Mouse (Mus musculus) embryonic facial prominence, embryonic 13.5 days (tissue): ENCODE measurements around the gene Zfp961. TPM values are rescaled to one million over a fixed set of nuclear protein-coding genes. Genes with fewer than 3 reads are reported as not detected.

ENCODE experiments used
- ATAC-seq: fragments of 200-750 bp; cut with Nextera tagmentation; 2 replicates; pipeline ENCODE4 v1.8.0; 2017; ENCODE audit warnings: low read depth; ENCODE audit not compliant: insufficient number of reproducible peaks, insufficient read depth, low FRiP score, low TSS enrichment
- H3K27ac ChIP-seq: fragments of 300-500 bp; sonication (generic); 2 replicates; pipeline ENCODE4 v1.5.1; 2015; ENCODE audit warnings: moderate library complexity, mild to moderate bottlenecking, inconsistent platforms
- H3K27me3 ChIP-seq: fragments of 300-500 bp; sonication (generic); 2 replicates; pipeline ENCODE4 v1.6.1; 2015; ENCODE audit warnings: mild to moderate bottlenecking, inconsistent platforms
- H3K36me3 ChIP-seq: fragments of 300-500 bp; sonication (generic); 2 replicates; pipeline ENCODE4 v1.6.1; 2015; ENCODE audit warnings: mild to moderate bottlenecking, inconsistent platforms
- H3K4me1 ChIP-seq: fragments of 300-500 bp; sonication (generic); 2 replicates; pipeline ENCODE4 v1.6.1; 2015; ENCODE audit warnings: inconsistent platforms
- H3K4me2 ChIP-seq: fragments of 300-500 bp; sonication (generic); 2 replicates; pipeline ENCODE4 v1.6.1; 2015; ENCODE audit warnings: moderate library complexity, mild to moderate bottlenecking, inconsistent platforms
- H3K4me3 ChIP-seq: fragments of 300-500 bp; sonication (generic); 2 replicates; pipeline ENCODE4 v1.5.1; 2015; ENCODE audit warnings: mild to moderate bottlenecking, inconsistent platforms
- H3K9ac ChIP-seq: fragments of 300-500 bp; sonication (generic); 2 replicates; pipeline ENCODE4 v1.6.1; 2015; ENCODE audit warnings: mild to moderate bottlenecking, inconsistent platforms
- H3K9me3 ChIP-seq: fragments of 300-500 bp; sonication (generic); 2 replicates; pipeline ENCODE4 v1.6.1; 2016; ENCODE audit warnings: inconsistent platforms
- WGBS: fragments of 180-500 bp; shearing (Covaris S2); methylation state at CpG from one replicate; pipeline ENCODE4 v1.1.7; 2015; ENCODE audit warnings: mixed read lengths; 5-methylcytosine and 5-hydroxymethylcytosine counted together
- polyA plus RNA-seq: library from polyadenylated mRNA; unstranded; fragments of >200 nt; fragmentation: Nextera tagmentation; extraction: Ambion mirVana; gene quantifications from 2 replicates; pipeline ENCODE4 v1.2.1, GENCODE M21; 2015

Zfp961 gene
- polyA plus RNA-seq, 1 experiment from 2014 or later = 18.9 TPM

DNA sequence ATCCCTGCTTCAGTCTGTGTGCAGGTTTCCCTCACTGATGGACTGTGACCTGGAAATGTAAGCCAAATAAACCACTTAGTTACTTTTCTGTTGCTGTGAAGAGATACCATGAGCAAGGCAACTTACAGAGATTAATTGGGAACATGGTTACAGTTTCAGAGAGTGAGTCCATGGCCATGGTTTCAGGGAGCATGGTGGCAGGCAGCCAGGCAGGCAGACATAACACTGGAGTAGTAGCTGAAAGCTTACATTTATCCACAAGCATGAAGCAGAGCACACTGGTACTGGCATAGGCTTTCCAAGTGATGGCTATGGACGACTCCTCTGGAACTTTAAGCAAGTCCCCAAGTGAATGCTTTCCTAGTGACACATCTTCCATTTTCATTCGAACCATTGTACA, 14.3 kb downstream of the Zfp961 start:
- H3K27ac ChIP-seq = no peak overlapping the region
- no peak for ATAC-seq
- H3K27me3 ChIP-seq = no peaks in the 10 kb centered on the region
- H3K9me3 ChIP-seq = peaks cover 7% of the 10 kb centered on the region; the same call in 1 of the 2 replicates
- 95% methylated on average over 2 of the region's 2 CpGs for WGBS
- H3K4me3 ChIP-seq = no peak overlapping the region
- no peak overlapping the region for H3K9ac ChIP-seq
- H3K4me2 ChIP-seq = no peak overlapping the region
- H3K4me1 ChIP-seq = no peaks in the 10 kb centered on the region
- H3K36me3 ChIP-seq = peaks cover 66% of the 10 kb centered on the region

DNA sequence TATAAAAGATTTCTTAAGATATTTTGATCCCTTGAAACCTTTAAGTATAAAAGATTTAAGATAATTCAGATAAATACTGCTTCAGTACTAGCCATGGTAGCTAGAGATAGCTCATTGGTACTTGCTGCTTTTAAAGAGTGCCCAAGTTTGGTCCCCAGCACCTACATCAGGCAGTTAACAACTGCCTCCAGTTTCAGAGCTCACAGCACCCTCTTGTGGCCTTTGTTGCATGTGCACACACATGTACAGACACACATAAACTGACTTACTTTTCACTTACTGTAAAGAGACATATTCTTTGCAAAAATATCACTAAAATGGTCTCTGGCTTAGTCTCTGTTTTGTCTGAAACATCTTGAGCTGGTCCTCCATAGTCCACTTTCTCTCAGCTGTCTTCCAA, 15.6 kb downstream of the Zfp961 start:
- H3K4me3 ChIP-seq = no peak overlapping the region
- H3K9me3 ChIP-seq = peaks cover 7% of the 10 kb centered on the region; the same call in 1 of the 2 replicates
- no peak overlapping the region for H3K27ac ChIP-seq
- no peak overlapping the region for H3K4me2 ChIP-seq
- no peak overlapping the region for H3K9ac ChIP-seq
- no peaks in the 10 kb centered on the region for H3K27me3 ChIP-seq
- H3K36me3 ChIP-seq = peaks cover 70% of the 10 kb centered on the region
- no peak for ATAC-seq
- no peaks in the 10 kb centered on the region for H3K4me1 ChIP-seq

DNA sequence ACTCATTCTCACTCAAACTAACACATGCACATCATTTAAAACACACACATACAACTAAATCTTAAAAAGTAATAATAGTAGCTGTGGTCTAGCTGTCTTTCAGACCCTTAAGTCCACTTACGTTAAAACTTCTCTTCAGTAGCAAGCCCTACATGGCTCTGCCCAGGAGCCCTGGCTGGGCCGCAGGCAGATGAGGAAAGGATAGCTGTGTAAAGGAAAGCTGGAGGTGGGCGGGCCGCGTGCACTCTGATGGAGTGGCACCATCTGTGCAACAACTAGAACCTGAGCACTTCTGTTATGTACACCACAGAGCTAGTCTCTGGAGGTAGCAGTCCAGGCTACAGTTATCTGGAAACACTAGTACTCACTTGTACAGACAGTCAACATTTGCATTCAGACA, 16.4 kb downstream of the Zfp961 start:
- no peaks in the 10 kb centered on the region for H3K4me1 ChIP-seq
- H3K27me3 ChIP-seq = no peaks in the 10 kb centered on the region
- H3K36me3 ChIP-seq = peaks cover 71% of the 10 kb centered on the region
- no peak overlapping the region for H3K4me2 ChIP-seq
- no peak overlapping the region for H3K9ac ChIP-seq
- no peak overlapping the region for H3K27ac ChIP-seq
- H3K4me3 ChIP-seq = no peak overlapping the region
- ATAC-seq = no peak
- WGBS = 94% methylated on average over 5 of the region's 5 CpGs
- H3K9me3 ChIP-seq = peaks cover 7% of the 10 kb centered on the region; the same call in 1 of the 2 replicates

DNA sequence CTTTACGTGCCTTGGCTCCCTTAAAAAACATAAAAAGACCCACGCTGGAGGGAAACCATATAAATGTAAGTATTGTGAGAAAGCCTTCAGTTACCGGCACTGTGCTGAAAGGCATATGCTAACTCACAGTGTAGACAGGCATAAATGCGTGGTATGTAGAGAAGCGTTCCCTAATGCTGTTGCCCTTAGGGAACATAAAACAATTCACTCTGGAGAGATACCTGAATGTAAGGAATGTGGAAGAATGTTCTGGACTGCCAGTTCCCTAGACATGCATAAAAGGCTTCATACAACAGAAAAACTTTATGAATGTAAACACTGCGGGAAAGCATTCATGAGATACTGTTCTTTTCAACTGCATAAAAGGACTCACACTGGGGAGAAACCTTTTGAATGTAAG, 17.3 kb downstream of the Zfp961 start:
- H3K27me3 ChIP-seq = no peaks in the 10 kb centered on the region
- peaks cover 7% of the 10 kb centered on the region; the same call in 1 of the 2 replicates for H3K9me3 ChIP-seq
- no peaks in the 10 kb centered on the region for H3K4me1 ChIP-seq
- no peak overlapping the region for H3K9ac ChIP-seq
- no peak overlapping the region for H3K4me3 ChIP-seq
- no peak overlapping the region for H3K27ac ChIP-seq
- no peak overlapping the region for H3K4me2 ChIP-seq
- H3K36me3 ChIP-seq = peaks cover 71% of the 10 kb centered on the region
- no peak for ATAC-seq
- WGBS = 79% methylated on average over 6 of the region's 6 CpGs

DNA sequence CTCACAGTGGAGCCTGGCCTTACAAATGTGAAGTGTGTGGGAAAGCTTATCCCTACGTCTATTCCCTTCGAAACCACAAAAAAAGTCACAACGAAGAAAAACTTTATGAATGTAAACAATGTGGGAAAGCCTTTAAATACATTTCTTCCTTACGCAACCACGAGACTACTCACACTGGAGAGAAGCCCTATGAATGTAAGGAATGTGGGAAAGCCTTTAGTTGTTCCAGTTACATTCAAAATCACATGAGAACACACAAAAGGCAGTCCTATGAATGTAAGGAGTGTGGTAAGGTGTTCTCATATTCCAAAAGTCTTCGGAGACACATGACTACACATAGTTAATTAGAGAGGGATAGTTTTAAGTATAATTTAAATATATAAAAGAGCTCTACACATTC, 17.8 kb downstream of the Zfp961 start:
- no peaks in the 10 kb centered on the region for H3K27me3 ChIP-seq
- H3K9ac ChIP-seq = no peak overlapping the region
- H3K4me2 ChIP-seq = no peak overlapping the region
- no peak for ATAC-seq
- WGBS = 76% methylated on average over 6 of the region's 6 CpGs
- H3K27ac ChIP-seq = no peak overlapping the region
- no peaks in the 10 kb centered on the region for H3K4me1 ChIP-seq
- H3K36me3 ChIP-seq = peaks cover 71% of the 10 kb centered on the region
- peaks cover 7% of the 10 kb centered on the region; the same call in 1 of the 2 replicates for H3K9me3 ChIP-seq
- no peak overlapping the region for H3K4me3 ChIP-seq

DNA sequence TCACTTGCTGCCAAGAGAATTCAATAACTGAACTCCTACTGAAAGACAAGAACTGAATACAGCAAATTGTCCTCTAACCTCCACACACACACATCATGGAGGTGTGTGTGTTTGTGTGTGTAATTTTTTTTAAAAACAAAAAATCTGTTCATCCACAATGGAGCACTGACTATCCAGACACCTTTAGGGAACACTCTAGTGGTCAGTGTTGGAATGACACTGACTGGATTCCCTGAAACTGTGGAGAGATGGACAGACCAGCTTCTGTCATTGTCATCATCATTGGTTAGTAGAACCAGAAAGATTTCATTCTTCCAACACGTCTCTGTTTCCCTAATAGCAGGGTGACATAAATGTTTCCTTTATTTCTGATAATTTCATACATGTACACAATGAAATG, 21.1 kb downstream of the Zfp961 start:
- ATAC-seq = no peak
- WGBS = 75% methylated on average over 1 of the region's 1 CpGs
- Histone ChIP-seq H3K4me3 (no peak overlapping the region), H3K9me3 (no peaks in the 10 kb centered on the region), H3K9ac (no peak overlapping the region), H3K27ac (no peak overlapping the region), H3K27me3 (no peaks in the 10 kb centered on the region), H3K4me2 (no peak overlapping the region), H3K4me1 (no peaks in the 10 kb centered on the region), H3K36me3 (peaks cover 41% of the 10 kb centered on the region)

DNA sequence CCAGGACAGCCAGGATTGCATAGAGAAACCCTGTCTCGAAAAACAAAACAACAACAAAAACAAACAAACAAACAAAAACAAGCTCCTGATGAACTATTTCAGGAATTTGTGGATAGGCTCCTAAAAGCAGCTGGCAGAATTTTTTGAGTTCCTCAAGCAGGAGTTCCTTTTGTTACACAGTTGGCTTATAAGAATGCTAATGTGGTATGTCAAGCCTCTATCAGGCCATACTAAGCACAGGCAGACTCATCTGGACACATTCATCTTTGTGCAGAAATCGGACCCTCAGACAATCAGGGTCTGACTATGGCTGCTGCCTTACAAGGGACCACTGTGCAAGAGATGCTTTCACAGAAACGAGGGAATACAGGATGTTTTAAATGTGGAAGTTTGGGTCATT, 23.4 kb downstream of the Zfp961 start:
- H3K27me3 ChIP-seq = no peaks in the 10 kb centered on the region
- H3K4me1 ChIP-seq = no peaks in the 10 kb centered on the region
- no peak overlapping the region for H3K4me3 ChIP-seq
- H3K27ac ChIP-seq = no peak overlapping the region
- WGBS = 81% methylated on average over 3 of the region's 3 CpGs
- H3K9me3 ChIP-seq = no peaks in the 10 kb centered on the region
- H3K4me2 ChIP-seq = no peak overlapping the region
- H3K36me3 ChIP-seq = peaks cover 19% of the 10 kb centered on the region
- H3K9ac ChIP-seq = no peak overlapping the region
- no peak for ATAC-seq

DNA sequence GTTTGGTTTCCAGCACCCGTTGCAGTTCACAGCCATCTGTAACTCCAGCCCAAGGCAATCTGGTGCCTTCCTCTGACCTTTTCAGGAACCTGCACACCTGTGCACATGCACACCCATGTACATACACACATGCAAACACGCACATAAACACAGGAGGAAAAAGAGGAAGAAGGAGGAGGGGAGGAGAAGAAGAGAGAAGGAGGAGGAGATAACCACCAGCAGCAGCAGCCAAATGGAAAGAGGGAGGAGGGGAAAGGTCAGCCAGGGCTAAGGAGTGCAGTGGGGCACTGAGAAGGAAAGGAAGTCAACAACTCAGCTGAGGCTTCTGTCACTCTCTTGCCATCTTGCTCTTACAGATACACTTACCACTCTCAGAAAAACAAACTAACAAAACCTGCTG, 30.2 kb downstream of the Zfp961 start:
- no peak overlapping the region for H3K9ac ChIP-seq
- no peak for ATAC-seq
- no peaks in the 10 kb centered on the region for H3K27me3 ChIP-seq
- H3K36me3 ChIP-seq = no peaks in the 10 kb centered on the region
- WGBS = 77% methylated on average over 2 of the region's 2 CpGs
- no peak overlapping the region for H3K4me3 ChIP-seq
- no peaks in the 10 kb centered on the region for H3K4me1 ChIP-seq
- H3K9me3 ChIP-seq = no peaks in the 10 kb centered on the region
- H3K4me2 ChIP-seq = no peak overlapping the region
- H3K27ac ChIP-seq = no peak overlapping the region

DNA sequence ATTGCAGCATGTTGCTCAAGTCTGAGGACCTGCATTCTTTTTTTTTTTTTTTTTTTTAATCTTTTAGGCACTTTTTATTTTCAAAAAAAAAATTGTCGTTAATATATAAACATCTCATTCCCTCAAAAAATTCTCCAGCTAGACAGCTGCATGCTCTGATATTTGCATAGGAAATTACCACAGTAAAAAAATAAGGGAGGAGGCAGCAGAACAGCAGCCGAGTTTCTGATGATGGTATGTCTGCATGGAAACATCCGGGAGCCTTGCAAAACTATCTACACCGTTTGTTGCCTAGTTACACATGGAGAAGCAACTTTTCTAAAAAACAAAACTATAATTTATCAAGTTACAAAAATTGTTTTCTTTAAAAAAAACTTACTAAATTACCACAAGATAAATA, 30.6 kb downstream of the Zfp961 start:
- Histone ChIP-seq H3K27ac (no peak overlapping the region), H3K4me1 (no peaks in the 10 kb centered on the region), H3K36me3 (no peaks in the 10 kb centered on the region), H3K9ac (no peak overlapping the region), H3K4me3 (no peak overlapping the region), H3K9me3 (no peaks in the 10 kb centered on the region), H3K4me2 (no peak overlapping the region), H3K27me3 (no peaks in the 10 kb centered on the region)
- WGBS = 76% methylated on average over 4 of the region's 4 CpGs
- no peak for ATAC-seq

DNA sequence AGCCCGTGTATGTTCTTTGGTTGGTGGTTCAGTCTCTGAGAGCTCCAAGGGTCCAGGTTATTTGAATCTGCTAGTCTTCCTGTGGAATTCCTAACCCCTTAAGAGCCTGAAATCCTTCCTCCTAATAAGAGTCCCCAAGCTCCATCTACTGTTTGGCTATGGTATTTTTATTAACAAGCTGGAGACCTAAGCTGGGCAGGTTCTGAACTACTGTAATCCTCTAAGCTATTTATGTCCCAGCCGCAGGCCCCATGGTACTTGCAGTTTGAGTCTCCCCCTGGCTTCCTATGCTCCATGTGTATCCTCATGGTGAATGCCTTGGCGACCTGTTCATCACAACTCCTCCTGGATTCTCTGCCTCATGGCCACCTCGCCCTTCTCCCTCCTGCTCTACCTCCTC, 33.8 kb downstream of the Zfp961 start:
- Histone ChIP-seq H3K9me3 (no peaks in the 10 kb centered on the region), H3K36me3 (no peaks in the 10 kb centered on the region), H3K27ac (no peak overlapping the region), H3K9ac (no peak overlapping the region), H3K4me1 (no peaks in the 10 kb centered on the region), H3K4me3 (no peak overlapping the region), H3K4me2 (no peak overlapping the region), H3K27me3 (no peaks in the 10 kb centered on the region; the same call in 1 of the 2 replicates)
- no peak for ATAC-seq
- 61% methylated on average over 4 of the region's 4 CpGs for WGBS

DNA sequence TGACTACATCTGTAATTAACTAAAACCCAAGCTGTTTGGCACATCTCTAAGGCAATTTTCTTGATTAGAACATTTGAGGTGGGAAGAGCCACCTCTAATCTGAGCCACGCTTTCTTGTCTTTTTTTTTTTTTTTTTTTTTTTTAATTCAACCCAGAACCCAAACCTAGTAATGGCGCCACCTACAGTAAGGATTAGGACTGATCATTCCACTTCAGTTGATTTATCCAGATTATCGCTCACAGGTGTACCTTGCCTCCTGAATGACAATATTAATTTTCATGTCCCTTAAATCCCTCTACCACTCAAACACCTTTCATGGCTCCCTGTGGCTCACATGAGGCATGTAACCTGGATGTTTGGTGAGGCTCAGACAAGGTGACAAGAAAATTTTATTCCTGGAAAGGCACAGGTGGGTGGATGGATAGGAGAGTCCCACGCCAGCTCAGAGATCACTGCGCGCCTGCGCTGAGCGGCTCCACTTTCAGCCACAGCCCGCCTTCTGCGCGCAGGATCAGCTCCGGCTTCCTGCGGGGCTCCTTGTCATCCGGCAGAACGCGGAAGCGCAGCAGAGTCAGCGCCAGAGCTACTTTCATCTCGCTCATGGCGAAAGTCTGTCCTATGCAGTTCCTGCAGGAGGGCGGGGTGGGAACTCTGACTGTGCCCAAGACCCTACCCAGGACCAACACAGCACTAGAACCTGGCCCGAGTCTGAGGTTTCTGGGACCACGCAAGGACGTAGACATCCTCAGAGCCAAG, 37.5 kb downstream of the Zfp961 start:
- Histone ChIP-seq H3K27ac (no peak overlapping the region), H3K4me3 (peak overlapping the region; percentile 48), H3K9me3 (no peaks in the 10 kb centered on the region), H3K4me2 (peak overlapping the region; percentile 73), H3K27me3 (no peaks in the 10 kb centered on the region; the same call in 1 of the 2 replicates), H3K4me1 (no peaks in the 10 kb centered on the region), H3K9ac (peak overlapping the region; percentile 70), H3K36me3 (no peaks in the 10 kb centered on the region)
- peak; percentile 53; the same call in 1 of the 2 replicates for ATAC-seq
- WGBS = 12% methylated on average over 24 of the region's 24 CpGs

DNA sequence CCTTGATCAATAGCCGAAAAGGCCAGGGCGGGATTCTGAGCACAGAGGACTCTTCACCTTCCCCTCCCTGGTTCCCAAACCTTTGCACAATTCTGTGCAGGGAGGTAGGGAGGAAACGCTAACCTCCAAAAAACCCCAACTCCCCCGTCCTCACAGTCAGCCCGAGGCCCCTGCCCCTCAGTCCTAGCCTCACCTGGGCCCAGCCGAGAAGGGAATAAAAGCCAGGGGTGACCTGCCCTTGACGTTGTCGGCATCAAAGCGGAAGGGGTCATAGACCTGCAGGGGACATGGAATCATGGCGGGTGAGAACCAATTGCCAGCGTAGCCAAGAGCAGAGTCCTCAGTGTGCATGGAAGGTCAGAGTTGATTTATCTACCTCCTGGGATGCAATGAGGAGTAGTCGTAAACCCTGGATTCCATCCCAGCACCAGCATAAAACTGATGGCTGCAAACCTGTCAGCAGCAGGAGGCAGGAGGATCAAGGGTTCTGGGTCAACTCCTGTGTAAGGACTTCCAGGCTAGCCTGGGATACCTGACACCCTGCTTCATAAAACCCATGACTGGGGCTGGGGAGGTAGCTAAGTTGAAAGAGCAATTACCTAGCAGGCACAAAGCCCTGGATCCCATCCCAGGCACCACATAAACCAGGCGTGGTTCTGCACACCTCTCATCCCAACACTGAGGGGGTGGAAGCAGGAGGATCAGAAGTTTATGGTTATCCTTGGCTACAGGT, 38.2 kb downstream of the Zfp961 start:
- 61% methylated on average over 13 of the region's 13 CpGs for WGBS
- Histone ChIP-seq H3K4me1 (no peaks in the 10 kb centered on the region), H3K9me3 (no peaks in the 10 kb centered on the region), H3K27ac (no peak overlapping the region), H3K27me3 (no peaks in the 10 kb centered on the region; the same call in 1 of the 2 replicates), H3K4me2 (peak overlapping the region; percentile 73), H3K4me3 (peak overlapping the region; percentile 48), H3K36me3 (no peaks in the 10 kb centered on the region), H3K9ac (peak overlapping the region; percentile 70)
- ATAC-seq = no peak
